Mouse (Mus musculus) testis, adult 2 months (tissue): Measurements from ENCODE around the gene Nudt1. TPM values are rescaled to one million over a fixed set of nuclear protein-coding genes. Genes with fewer than 3 reads are reported as not detected.

Experiments
- H3K27ac ChIP-seq: fragments of 200-500 bp; 2 replicates; pipeline ENCODE4 v1.5.1; 2012; ENCODE audit warnings: low read depth, low read length; ENCODE audit not compliant: control insufficient read depth, insufficient read depth
- H3K27me3 ChIP-seq: fragments of 200-500 bp; 2 replicates; pipeline ENCODE4 v1.6.1; 2012; ENCODE audit warnings: mild to moderate bottlenecking, low read length, moderate library complexity; ENCODE audit not compliant: control insufficient read depth, insufficient read depth
- H3K36me3 ChIP-seq: fragments of 200-500 bp; 2 replicates; pipeline ENCODE4 v1.6.1; 2012; ENCODE audit warnings: mild to moderate bottlenecking, low read length; ENCODE audit not compliant: control insufficient read depth, insufficient read depth
- H3K4me1 ChIP-seq: fragments of 200-500 bp; 2 replicates; pipeline ENCODE4 v1.6.1; 2012; ENCODE audit warnings: low read length; ENCODE audit not compliant: control insufficient read depth, insufficient read depth
- H3K4me3 ChIP-seq: fragments of 200-500 bp; 2 replicates; pipeline ENCODE4 v1.5.1; 2012; ENCODE audit warnings: low read depth, mild to moderate bottlenecking, low read length, moderate library complexity, mixed read lengths; ENCODE audit not compliant: control insufficient read depth
- CTCF ChIP-seq: fragments of 200-500 bp; IDR thresholded peaks from 2 replicates; pipeline ENCODE4 v1.5.1; 2012; ENCODE audit warnings: low read depth, mild to moderate bottlenecking, inconsistent platforms, low read length, moderate library complexity; ENCODE audit not compliant: control insufficient read depth, insufficient read depth, insufficient replicate concordance
- POLR2A ChIP-seq: fragments of 200-500 bp; IDR thresholded peaks from 2 replicates; pipeline ENCODE4 v1.6.1; 2012; ENCODE audit warnings: low read depth, mild to moderate bottlenecking, inconsistent platforms, low read length, moderate library complexity; ENCODE audit not compliant: control insufficient read depth
- polyA plus RNA-seq: library from polyadenylated mRNA; depleted of rRNA; stranded (reverse); fragments of >200 nt; gene quantifications from 2 replicates; pipeline ENCODE4 v1.2.3, GENCODE M21; 2012

Nudt1 gene
- polyA plus RNA-seq, 1 experiment = 4.1 TPM

- H3K27ac ChIP-seq = no peak overlapping the region
- no peaks in the 10 kb centered on the region for H3K36me3 ChIP-seq
- TF ChIP-seq POLR2A = no peak
- no peak for TF ChIP-seq CTCF
- no peaks in the 10 kb centered on the region for H3K27me3 ChIP-seq
- H3K4me3 ChIP-seq = no peak overlapping the region
- H3K4me1 ChIP-seq = no peaks in the 10 kb centered on the region
Observed at GRCm38 (mm10) chr5:140289161-140289560, 32.3 kb upstream of the Nudt1 start.

- no peak overlapping the region for H3K4me3 ChIP-seq
- TF ChIP-seq POLR2A (no peak), CTCF (peak; percentile 20; the same call in 1 of the 2 replicates)
- no peaks in the 10 kb centered on the region for H3K4me1 ChIP-seq
- no peak overlapping the region for H3K27ac ChIP-seq
- no peaks in the 10 kb centered on the region; the same call in 1 of the 2 replicates for H3K36me3 ChIP-seq
- no peaks in the 10 kb centered on the region for H3K27me3 ChIP-seq
Observed at GRCm38 (mm10) chr5:140292152-140292551, 29.3 kb upstream of the Nudt1 start.

- TF ChIP-seq POLR2A = no peak
- no peak for TF ChIP-seq CTCF
- Histone ChIP-seq H3K27me3 (no peaks in the 10 kb centered on the region), H3K36me3 (peaks cover 3% of the 10 kb centered on the region), H3K4me1 (no peaks in the 10 kb centered on the region), H3K4me3 (no peak overlapping the region), H3K27ac (no peak overlapping the region)
Observed at GRCm38 (mm10) chr5:140298291-140298690, 23.2 kb upstream of the Nudt1 start.

- Histone ChIP-seq H3K27ac (no peak overlapping the region), H3K4me1 (no peaks in the 10 kb centered on the region), H3K4me3 (no peak overlapping the region), H3K27me3 (no peaks in the 10 kb centered on the region), H3K36me3 (no peaks in the 10 kb centered on the region; the same call in 1 of the 2 replicates)
- TF ChIP-seq CTCF = no peak
- TF ChIP-seq POLR2A = no peak
Observed at GRCm38 (mm10) chr5:140306016-140306415, 15.4 kb upstream of the Nudt1 start.

- TF ChIP-seq CTCF (no peak), POLR2A (no peak)
- Histone ChIP-seq H3K36me3 (no peaks in the 10 kb centered on the region), H3K4me3 (no peak overlapping the region), H3K27ac (no peak overlapping the region), H3K4me1 (no peaks in the 10 kb centered on the region), H3K27me3 (no peaks in the 10 kb centered on the region)
Observed at GRCm38 (mm10) chr5:140307602-140308001, 13.9 kb upstream of the Nudt1 start.

GRCm38 (mm10) chr5:140316716-140317115 is 4.7 kb upstream of the Nudt1 start:
- H3K36me3 ChIP-seq = no peaks in the 10 kb centered on the region; the same call in 1 of the 2 replicates
- no peaks in the 10 kb centered on the region for H3K27me3 ChIP-seq
- no peak for TF ChIP-seq CTCF
- no peak for TF ChIP-seq POLR2A
- H3K4me1 ChIP-seq = peaks cover 3% of the 10 kb centered on the region
- H3K27ac ChIP-seq = no peak overlapping the region
- H3K4me3 ChIP-seq = no peak overlapping the region

- H3K4me3 ChIP-seq = peak overlapping the region; percentile 96
- no peak for TF ChIP-seq POLR2A
- no peak for TF ChIP-seq CTCF
- H3K4me1 ChIP-seq = peaks cover 5% of the 10 kb centered on the region
- H3K27ac ChIP-seq = peak overlapping the region; percentile 70
- no peaks in the 10 kb centered on the region for H3K27me3 ChIP-seq
- H3K36me3 ChIP-seq = no peaks in the 10 kb centered on the region
Observed at GRCm38 (mm10) chr5:140321756-140322575, 510 bp downstream of the Nudt1 start.

GRCm38 (mm10) chr5:140324058-140324457 is 2.6 kb downstream of the Nudt1 start:
- Histone ChIP-seq H3K4me1 (peaks cover 8% of the 10 kb centered on the region), H3K4me3 (no peak overlapping the region), H3K27me3 (no peaks in the 10 kb centered on the region), H3K36me3 (no peaks in the 10 kb centered on the region), H3K27ac (no peak overlapping the region)
- no peak for TF ChIP-seq CTCF
- no peak for TF ChIP-seq POLR2A
